In genomic region chr4:137724766-137725165, GRCm38 (mm10) we compare ENCODE assay signal across 9 mouse cellular contexts.
A peak's percentile ranks its signal among the peaks of the same experiment; 100 is the strongest.
DNase-seq lines count a peak whose midpoint lies in the region; ATAC-seq and TF ChIP-seq lines count a peak whose summit lies in the region.
"Had no signal": no experiment of that assay in that cellular context is flagged by ENCODE, and none has a peak within 500 bp of the region (broad histone marks: within the 10 kb centered on the region; RNA-seq: fewer than 3 reads in every experiment).

No protein-coding gene starts in this region.

- no peaks in the 10 kb centered on the region for H3K4me1 ChIP-seq in thymus, adult 2 months (replicated peaks; ENCODE audit: control insufficient read depth, insufficient read depth, low read length)

- peak; percentile 67 for DNase-seq in embryo, embryonic 9.5 days (ENCODE audit: extremely low spot score)
- DNase-seq in embryo, embryonic 11 days, result no peak
- peak; percentile 62 for DNase-seq in thymus, adult 2 months
- no peak for DNase-seq in thymus, adult 18-20 months
- DNase-seq in lung, postnatal 4 days, result peak; percentile 73 to 83
- peak; percentile 79 for DNase-seq in testis, postnatal 10 days (ENCODE audit: low spot score)

- no peak overlapping the region for H3K4me3 ChIP-seq in thymus, adult 2 months (ENCODE audit: control insufficient read depth, insufficient read depth, low read length)

- TF ChIP-seq CTCF in thymus, adult 2 months (IDR thresholded peaks at IDR 0.05; ENCODE audit: borderline replicate concordance, control insufficient read depth, extremely low read depth, insufficient read depth, low read length, poor library complexity), result peak; percentile 96

- WGBS in thymus, adult 2 months, result 64% methylated on average over 8 of the region's 8 CpGs

- ATAC-seq in erythroblast, adult 5-6 weeks (replicated peaks; ENCODE audit: low FRiP score, poor library complexity, severe bottlenecking), result 0 out of 2 replicates have a peak, but pooled peaks have one; percentile 26
- ATAC-seq in inflammation-experienced regulatory T-cells, adult 6 months, result peak; percentile 64
- ATAC-seq: Patski had no signal

- no peak for TF ChIP-seq POLR2A in thymus, adult 2 months (IDR thresholded peaks at IDR 0.05; ENCODE audit: control insufficient read depth, extremely low read depth, insufficient read depth, low read length, poor library complexity)

- H3K27ac ChIP-seq in thymus, adult 2 months (ENCODE audit: control insufficient read depth, insufficient read depth, low read length), result no peak overlapping the region

- H3K27me3 ChIP-seq in thymus, adult 2 months (ENCODE audit: control insufficient read depth, insufficient read depth, low read length), result no peaks in the 10 kb centered on the region; the same call in 1 of the 2 replicates
- H3K27me3 ChIP-seq: Patski had no signal

- H3K36me3 ChIP-seq in thymus, adult 2 months (ENCODE audit: control insufficient read depth, insufficient read depth, low read length), result no peaks in the 10 kb centered on the region

Comparison
In these comparisons a context has a peak if more than half of its experiments do, and no peak if none do; other contexts are left out.
1. DNase-seq: peak in embryo, embryonic 9.5 days (single experiment), thymus, adult 2 months (single experiment), lung, postnatal 4 days (2 of 2) and testis, postnatal 10 days (single experiment); none in embryo, embryonic 11 days (single experiment) and thymus, adult 18-20 months (0 of 2).